Mouse (Mus musculus) hindbrain, embryonic 10.5 days (tissue): ENCODE data around the gene Lrrc9. TPM values are rescaled to one million over a fixed set of nuclear protein-coding genes. Genes with fewer than 3 reads are reported as not detected.
A peak's percentile ranks its signal among the peaks of the same experiment; 100 is the strongest.

Experiments used
- DNase-seq: peaks from one replicate; pipeline ENCODE4 v3.0.0-alpha.2; 2017; ENCODE audit warnings: low spot score
- H3K27ac ChIP-seq: fragments of 300-500 bp; sonication (generic); 2 replicates; pipeline ENCODE4 v1.5.1; 2016; ENCODE audit warnings: mild to moderate bottlenecking, moderate library complexity
- H3K27me3 ChIP-seq: fragments of 300-500 bp; sonication (generic); 2 replicates; pipeline ENCODE4 v1.6.1; 2016; ENCODE audit warnings: mild to moderate bottlenecking; ENCODE audit not compliant: poor library complexity, insufficient read depth, severe bottlenecking
- H3K36me3 ChIP-seq: fragments of 300-500 bp; sonication (generic); 2 replicates; pipeline ENCODE4 v1.6.1; 2016; ENCODE audit warnings: mild to moderate bottlenecking, moderate library complexity
- H3K4me1 ChIP-seq: fragments of 300-500 bp; sonication (generic); replicated peaks from 2 replicates; pipeline ENCODE4 v1.6.1; 2016; ENCODE audit warnings: mild to moderate bottlenecking
- H3K4me3 ChIP-seq: fragments of 300-500 bp; sonication (generic); 2 replicates; pipeline ENCODE4 v1.5.1; 2016; ENCODE audit warnings: mild to moderate bottlenecking, moderate library complexity
- H3K9me3 ChIP-seq: fragments of 300-500 bp; sonication (generic); 2 replicates; pipeline ENCODE4 v1.6.1; 2016; ENCODE audit warnings: mild to moderate bottlenecking, moderate library complexity
- WGBS: fragments of 180-500 bp; shearing (Covaris S2); methylation state at CpG from one replicate; pipeline ENCODE4 v1.1.7; 2016; 5-methylcytosine and 5-hydroxymethylcytosine counted together
- polyA plus RNA-seq: library from polyadenylated mRNA; unstranded; fragments of >200 nt; fragmentation: Nextera tagmentation; extraction: Ambion mirVana; gene quantifications from 2 replicates; pipeline ENCODE4 v1.2.1, GENCODE M21; 2016

The Lrrc9 gene
- polyA plus RNA-seq, 1 experiment from 2014 or later: 2.1 TPM

DNA sequence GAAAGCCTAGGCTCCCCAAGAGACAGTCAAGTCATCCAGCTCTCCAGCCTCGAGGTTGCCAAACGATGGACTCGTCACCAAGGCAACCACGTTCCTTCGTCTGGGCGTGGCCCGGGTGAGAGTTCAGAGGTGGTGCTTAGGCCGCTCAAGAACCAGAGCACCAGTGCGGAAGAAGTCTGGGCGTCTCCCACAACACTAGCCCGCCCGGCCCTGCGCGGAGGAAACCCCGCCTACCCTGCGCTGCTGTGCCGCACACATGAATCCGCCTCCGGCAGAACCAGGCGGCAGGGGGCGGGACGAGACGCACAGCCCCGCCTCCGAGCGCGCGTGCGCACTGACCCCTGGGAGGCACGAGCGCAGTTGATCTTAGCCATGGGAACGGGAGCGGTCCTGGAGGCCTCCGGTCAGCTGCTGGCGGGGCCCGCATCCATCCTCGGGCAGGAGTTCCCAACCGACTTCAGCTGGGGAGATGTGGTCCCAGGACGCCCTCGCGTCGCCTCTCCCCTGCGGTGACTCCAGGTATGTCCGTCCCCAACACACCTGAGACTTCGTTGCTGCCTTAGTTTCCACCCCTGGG, 94.4 kb downstream of the Lrrc9 start, which contains the start of gene Pcnx4:
Pcnx4 (plus strand) TSS at position 363 of the 577 bp plus-strand sequence.
- Histone ChIP-seq H3K4me3 (peak within 1 kb of the TSS; percentile 74), H3K36me3 (peaks cover 4% of the 10 kb centered on the region; the same call in 1 of the 2 replicates), H3K27ac (peak within 1 kb of the TSS; percentile 88), H3K4me1 (peaks cover 18% of the 10 kb centered on the region; the same call in 1 of the 2 replicates), H3K9me3 (no peaks in the 10 kb centered on the region), H3K27me3 (no peaks in the 10 kb centered on the region)
- peak; percentile 99 for DNase-seq
- whole genome bisulfite sequencing: under 1% methylated on average over 45 of the region's 45 CpGs

DNA sequence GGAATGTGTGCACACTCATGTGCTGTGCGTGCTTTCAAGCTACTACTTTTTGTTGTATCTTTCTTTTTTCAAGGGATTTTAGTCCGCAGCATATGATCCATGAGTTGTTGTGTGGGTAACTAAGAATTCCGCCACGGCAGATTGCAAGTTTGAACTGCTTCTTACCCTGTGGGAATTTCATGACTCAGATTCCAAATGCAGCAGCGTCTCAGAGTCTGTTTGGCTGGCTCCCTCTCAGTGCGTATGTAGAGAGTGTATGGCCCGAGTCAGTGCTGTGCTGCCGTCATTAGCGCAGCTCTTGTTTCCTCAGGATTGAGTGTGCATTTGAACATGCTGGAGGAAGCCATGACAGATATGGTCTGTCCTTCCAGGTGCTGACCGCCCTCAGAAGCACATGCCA, 96.9 kb downstream of the Lrrc9 start:
- no peak for DNase-seq
- Histone ChIP-seq H3K27me3 (no peaks in the 10 kb centered on the region), H3K4me1 (peaks cover 18% of the 10 kb centered on the region; the same call in 1 of the 2 replicates), H3K27ac (no peak overlapping the region), H3K36me3 (peaks cover 26% of the 10 kb centered on the region), H3K4me3 (no peak overlapping the region), H3K9me3 (no peaks in the 10 kb centered on the region)
- WGBS: 92% methylated on average over 10 of the region's 10 CpGs

DNA sequence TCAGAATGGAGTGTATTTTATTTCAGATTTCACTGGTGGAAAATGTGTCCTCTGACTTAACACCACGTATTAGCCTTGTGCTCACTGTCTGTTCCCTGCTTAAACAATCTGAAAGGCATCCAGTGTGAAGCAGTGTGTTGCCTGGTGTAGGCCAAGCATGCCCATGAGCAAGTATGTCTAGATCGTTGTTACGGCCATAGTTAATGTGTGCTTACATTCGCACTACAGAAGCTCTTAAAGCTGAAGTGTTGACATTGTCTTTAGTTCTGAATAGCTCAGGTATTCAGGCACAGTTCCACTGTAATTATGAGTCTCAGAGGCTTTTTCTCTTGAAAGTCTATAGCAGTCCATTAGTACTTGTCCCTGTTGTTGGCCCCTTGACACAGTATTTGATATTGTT, 112.7 kb downstream of the Lrrc9 start:
- Histone ChIP-seq H3K4me3 (no peak overlapping the region), H3K27ac (no peak overlapping the region), H3K36me3 (peaks cover 19% of the 10 kb centered on the region; the same call in 1 of the 2 replicates), H3K27me3 (no peaks in the 10 kb centered on the region), H3K9me3 (no peaks in the 10 kb centered on the region), H3K4me1 (no peaks in the 10 kb centered on the region)
- 88% methylated on average over 4 of the region's 4 CpGs for WGBS
- DNase-seq: no peak

DNA sequence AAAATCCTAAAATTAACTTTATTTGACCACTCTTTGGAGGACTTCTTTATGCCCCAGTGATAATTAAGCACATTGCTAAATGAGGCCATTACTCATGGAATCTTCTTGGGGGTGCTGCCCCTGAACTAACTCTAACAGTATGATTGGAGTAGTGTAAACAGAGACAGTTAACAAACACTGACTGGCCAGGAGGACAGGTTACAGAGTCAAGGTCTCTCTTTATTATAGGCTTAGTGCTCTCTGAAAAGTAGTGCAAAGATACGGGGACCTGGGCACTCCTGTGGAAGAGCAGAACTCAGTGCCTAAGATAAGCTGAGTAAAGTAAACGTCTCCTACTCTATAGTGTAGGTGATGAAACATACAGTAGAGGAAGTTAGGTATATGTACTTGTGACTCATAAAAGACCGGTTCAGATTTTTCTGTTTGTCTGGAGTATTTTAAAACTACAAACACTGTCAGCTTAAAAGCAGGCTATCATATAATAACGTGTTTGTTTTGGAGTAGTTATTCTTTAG, 122.7 kb downstream of the Lrrc9 start:
- 88% methylated on average over 4 of the region's 4 CpGs for WGBS
- Histone ChIP-seq H3K27ac (no peak overlapping the region), H3K4me3 (no peak overlapping the region), H3K27me3 (no peaks in the 10 kb centered on the region), H3K36me3 (peaks cover 6% of the 10 kb centered on the region; the same call in 1 of the 2 replicates), H3K4me1 (no peaks in the 10 kb centered on the region), H3K9me3 (no peaks in the 10 kb centered on the region)
- no peak for DNase-seq

Other genes starting within 250 kb of the Lrrc9 start
- gene Rtn1, start 32.8 kb upstream of the Lrrc9 start, polyA plus RNA-seq: 162 and 390 TPM in 2 replicates
- 12.9 and 13.7 TPM in 2 replicates for gene Pcnx4, start 94.5 kb downstream of the Lrrc9 start, polyA plus RNA-seq
- not detected in 2 replicates for gene Gm4756, start 207.8 kb downstream of the Lrrc9 start, polyA plus RNA-seq
- gene Dhrs7, start 223.0 kb downstream of the Lrrc9 start, polyA plus RNA-seq: 7.5 and 10.1 TPM in 2 replicates